Mouse (Mus musculus): ENCODE measurements at regions not wholly inside any gene's neighbourhood (a gene's known extent, or its start where the extent isn't known, plus 50 kb on each side); places are given as distances from the start of the nearest gene placed in this dataset.
A peak's percentile ranks its signal among the peaks of the same experiment; 100 is the strongest.
"Not testable (repeated sequence)": the region's sequence is repeated elsewhere in the genome, so short reads cannot be mapped to it uniquely, and the experiment has no call there.

GRCm38 (mm10) chr12:48387724-48388123 lies 994.7 kb upstream of the Foxg1 start:
- no peak for DNase-seq

- no peak for DNase-seq
These were observed 994.2 kb upstream of the Foxg1 start for GRCm38 (mm10) chr12:48388192-48388812.

- no peak for DNase-seq
These were observed 991.5 kb upstream of the Foxg1 start for GRCm38 (mm10) chr12:48391008-48391407.

GRCm38 (mm10) chr12:48439333-48440046 lies 943.0 kb upstream of the Foxg1 start:
- no peak for DNase-seq

GRCm38 (mm10) chr12:48448719-48449118 lies 933.7 kb upstream of the Foxg1 start:
- DNase-seq: not testable (repeated sequence)

- DNase-seq: no peak
These were observed 920.1 kb upstream of the Foxg1 start for GRCm38 (mm10) chr12:48462392-48462791.

GRCm38 (mm10) chr12:48500735-48501134 lies 881.7 kb upstream of the Foxg1 start:
- no peak for DNase-seq

- no peak for DNase-seq
These were observed 870.9 kb upstream of the Foxg1 start for GRCm38 (mm10) chr12:48511594-48511993.

GRCm38 (mm10) chr12:48512259-48512658 lies 870.2 kb upstream of the Foxg1 start:
- DNase-seq: no peak

- DNase-seq: no peak
These were observed 860.5 kb upstream of the Foxg1 start for GRCm38 (mm10) chr12:48521996-48522395.

- DNase-seq: peak; percentile 1 to 3
These were observed 822.8 kb upstream of the Foxg1 start for GRCm38 (mm10) chr12:48559690-48560089.

GRCm38 (mm10) chr12:48604401-48605197 lies 777.9 kb upstream of the Foxg1 start:
- no peak for DNase-seq

GRCm38 (mm10) chr12:48605423-48605822 lies 777.0 kb upstream of the Foxg1 start:
- DNase-seq: no peak

GRCm38 (mm10) chr12:48609391-48609790 lies 773.1 kb upstream of the Foxg1 start:
- DNase-seq: no peak

GRCm38 (mm10) chr12:48612066-48612465 lies 770.4 kb upstream of the Foxg1 start:
- no peak for DNase-seq

- no peak for DNase-seq
These were observed 766.1 kb upstream of the Foxg1 start for GRCm38 (mm10) chr12:48616337-48616736.

GRCm38 (mm10) chr12:48633559-48633958 lies 748.9 kb upstream of the Foxg1 start:
- DNase-seq: no peak

GRCm38 (mm10) chr12:48634671-48635241 lies 747.7 kb upstream of the Foxg1 start:
- DNase-seq: no peak

- DNase-seq: no peak
These were observed 740.5 kb upstream of the Foxg1 start for GRCm38 (mm10) chr12:48641974-48642373.

GRCm38 (mm10) chr12:48645135-48645534 lies 737.3 kb upstream of the Foxg1 start:
- DNase-seq: no peak

- DNase-seq: no peak
These were observed 736.5 kb upstream of the Foxg1 start for GRCm38 (mm10) chr12:48645910-48646309.

- no peak for DNase-seq
These were observed 707.3 kb upstream of the Foxg1 start for GRCm38 (mm10) chr12:48675176-48675575.

- DNase-seq: no peak
These were observed 701.5 kb upstream of the Foxg1 start for GRCm38 (mm10) chr12:48680957-48681356.

All from thymus, adult 18-20 months (tissue).